Mouse (Mus musculus) ES-Bruce4 (cell line): ENCODE data around the gene Tmem135. TPM values are rescaled to one million over a fixed set of nuclear protein-coding genes. Genes with fewer than 3 reads are reported as not detected.

ENCODE experiments used
- H3K27ac ChIP-seq: 2 replicates; pipeline ENCODE4 v1.5.1; 2012; ENCODE audit warnings: low read length, inconsistent platforms; ENCODE audit not compliant: insufficient read depth
- H3K27me3 ChIP-seq: 2 replicates; pipeline ENCODE4 v1.6.1; 2012; ENCODE audit warnings: mild to moderate bottlenecking, low read length, inconsistent platforms; ENCODE audit not compliant: control insufficient read depth, poor library complexity, insufficient read depth, severe bottlenecking
- H3K36me3 ChIP-seq: 2 replicates; pipeline ENCODE4 v1.6.1; 2012; ENCODE audit warnings: inconsistent platforms, mild to moderate bottlenecking, low read length, moderate library complexity; ENCODE audit not compliant: control insufficient read depth, poor library complexity, insufficient read depth, severe bottlenecking
- H3K4me1 ChIP-seq: one replicate; pipeline ENCODE4 v1.8.1; 2011; ENCODE audit warnings: low read length; ENCODE audit not compliant: control insufficient read depth, insufficient read depth
- H3K4me3 ChIP-seq: 2 replicates; pipeline ENCODE4 v1.5.1; 2011; ENCODE audit warnings: low read depth, mild to moderate bottlenecking, low read length
- H3K9ac ChIP-seq: 2 replicates; pipeline ENCODE4 v1.6.1; 2012; ENCODE audit warnings: low read depth, mild to moderate bottlenecking, inconsistent platforms; ENCODE audit not compliant: poor library complexity, severe bottlenecking
- H3K9me3 ChIP-seq: replicated peaks from 2 replicates; pipeline ENCODE4 v1.6.1; 2012; ENCODE audit warnings: mild to moderate bottlenecking, low read length, inconsistent platforms; ENCODE audit not compliant: control insufficient read depth, poor library complexity, insufficient read depth, severe bottlenecking
- CTCF ChIP-seq: IDR thresholded peaks from one replicate; pipeline ENCODE4 v1.8.1; 2011; ENCODE audit warnings: low read depth, low read length
- EP300 ChIP-seq: IDR thresholded peaks from 2 replicates; pipeline ENCODE4 v1.6.1; 2011; ENCODE audit warnings: low read depth, low read length; ENCODE audit not compliant: insufficient read depth
- POLR2A ChIP-seq: IDR thresholded peaks from one replicate; pipeline ENCODE4 v1.8.1; 2011; ENCODE audit warnings: low read length; ENCODE audit not compliant: insufficient read depth
- polyA plus RNA-seq: library from polyadenylated mRNA; stranded (reverse); fragments of >200 nt; gene quantifications from 2 replicates; pipeline ENCODE4 v1.2.4, GENCODE M21; 2011; ENCODE audit warnings: low read depth; ENCODE audit not compliant: missing spikeins, insufficient read depth, insufficient read length

The Tmem135 gene
- polyA plus RNA-seq, 1 experiment: 25.7 TPM

DNA sequence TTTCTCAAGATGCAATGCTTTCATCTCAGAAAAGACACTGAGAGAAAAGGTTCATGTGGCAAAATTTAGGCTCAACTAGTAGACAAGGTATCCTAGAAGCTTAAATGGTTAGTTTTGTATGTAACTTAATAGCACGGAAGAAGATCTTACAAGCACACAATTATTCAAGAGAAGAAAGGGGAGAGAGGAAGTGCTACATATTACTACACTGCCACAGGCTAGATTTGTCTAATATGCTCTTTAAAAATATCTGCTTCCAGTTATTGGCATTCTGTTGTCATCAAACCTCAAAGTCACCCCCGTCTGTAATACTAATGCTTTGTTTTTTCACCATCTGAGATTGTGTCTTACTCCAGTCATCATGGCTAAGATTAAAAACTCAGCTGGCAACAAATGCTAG is 167.4 kb downstream of the Tmem135 start:
- H3K36me3 ChIP-seq: no peaks in the 10 kb centered on the region
- TF ChIP-seq CTCF: no peak
- no peak for TF ChIP-seq POLR2A
- no peak for TF ChIP-seq EP300
- H3K4me3 ChIP-seq: no peak overlapping the region
- no peak overlapping the region for H3K9ac ChIP-seq
- H3K9me3 ChIP-seq: no peaks in the 10 kb centered on the region
- no peaks in the 10 kb centered on the region for H3K4me1 ChIP-seq
- no peaks in the 10 kb centered on the region for H3K27me3 ChIP-seq
- no peak overlapping the region for H3K27ac ChIP-seq

DNA sequence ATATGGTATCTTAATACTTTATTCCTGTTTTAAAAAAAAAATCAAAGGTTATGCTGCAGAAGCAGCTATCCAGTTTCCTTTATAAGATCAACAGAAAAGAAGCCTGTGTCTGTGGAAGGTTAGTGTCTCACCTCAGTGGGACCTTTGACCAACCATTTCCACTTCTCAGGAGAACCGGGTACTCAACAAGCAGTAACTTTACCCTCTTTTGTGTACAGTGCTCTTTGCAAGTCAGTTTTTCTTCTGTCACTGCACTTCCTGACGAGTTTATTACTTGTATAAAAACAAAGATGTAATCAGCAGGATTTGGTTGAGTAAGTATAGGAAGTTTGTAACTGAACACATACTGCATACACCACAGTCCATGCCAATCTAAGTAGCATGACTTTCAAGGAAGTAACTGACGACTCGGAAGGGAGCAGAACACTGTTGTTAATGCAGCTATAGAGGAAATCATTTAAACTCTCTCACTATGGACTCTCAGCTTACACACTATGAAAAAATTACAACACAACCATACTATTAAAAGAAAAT is 168.0 kb downstream of the Tmem135 start:
- TF ChIP-seq EP300 (no peak), POLR2A (no peak)
- Histone ChIP-seq H3K27ac (no peak overlapping the region), H3K36me3 (no peaks in the 10 kb centered on the region), H3K4me3 (no peak overlapping the region), H3K9me3 (no peaks in the 10 kb centered on the region), H3K9ac (no peak overlapping the region), H3K27me3 (no peaks in the 10 kb centered on the region), H3K4me1 (no peaks in the 10 kb centered on the region)

DNA sequence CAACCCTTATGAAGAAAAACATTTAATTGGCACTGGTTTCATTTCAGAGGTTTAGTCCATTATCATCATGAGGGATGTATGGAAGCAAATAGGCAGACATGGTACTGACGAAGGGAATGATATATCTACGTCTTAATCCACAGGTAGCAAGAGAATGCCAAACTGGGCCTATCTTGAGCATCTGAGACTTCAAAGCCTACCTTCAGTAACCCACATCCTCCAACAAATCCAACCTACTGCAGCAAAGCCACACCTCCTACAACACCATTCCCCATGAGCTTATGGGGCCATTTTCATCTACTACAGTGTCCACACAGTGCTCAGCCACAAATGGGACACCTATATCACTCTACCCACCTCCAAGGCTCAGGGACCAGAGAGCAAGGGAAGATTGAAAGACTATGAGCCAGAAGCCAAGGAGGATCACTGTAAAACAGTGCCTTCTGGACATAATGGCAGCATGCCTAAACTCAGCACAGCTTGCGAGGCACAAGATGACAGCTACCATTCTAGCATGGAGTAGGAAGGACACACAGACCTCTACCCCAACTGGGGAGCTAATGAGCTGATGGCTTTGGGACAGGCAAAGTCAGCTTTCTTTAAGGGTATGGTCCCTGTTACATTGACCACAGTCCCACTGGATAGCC is 171.4 kb downstream of the Tmem135 start:
- no peak overlapping the region for H3K27ac ChIP-seq
- TF ChIP-seq EP300 (no peak), CTCF (no peak), POLR2A (no peak)
- no peaks in the 10 kb centered on the region for H3K27me3 ChIP-seq
- H3K9ac ChIP-seq: no peak overlapping the region
- H3K9me3 ChIP-seq: no peaks in the 10 kb centered on the region
- no peak overlapping the region for H3K4me3 ChIP-seq
- H3K4me1 ChIP-seq: no peaks in the 10 kb centered on the region
- no peaks in the 10 kb centered on the region for H3K36me3 ChIP-seq

DNA sequence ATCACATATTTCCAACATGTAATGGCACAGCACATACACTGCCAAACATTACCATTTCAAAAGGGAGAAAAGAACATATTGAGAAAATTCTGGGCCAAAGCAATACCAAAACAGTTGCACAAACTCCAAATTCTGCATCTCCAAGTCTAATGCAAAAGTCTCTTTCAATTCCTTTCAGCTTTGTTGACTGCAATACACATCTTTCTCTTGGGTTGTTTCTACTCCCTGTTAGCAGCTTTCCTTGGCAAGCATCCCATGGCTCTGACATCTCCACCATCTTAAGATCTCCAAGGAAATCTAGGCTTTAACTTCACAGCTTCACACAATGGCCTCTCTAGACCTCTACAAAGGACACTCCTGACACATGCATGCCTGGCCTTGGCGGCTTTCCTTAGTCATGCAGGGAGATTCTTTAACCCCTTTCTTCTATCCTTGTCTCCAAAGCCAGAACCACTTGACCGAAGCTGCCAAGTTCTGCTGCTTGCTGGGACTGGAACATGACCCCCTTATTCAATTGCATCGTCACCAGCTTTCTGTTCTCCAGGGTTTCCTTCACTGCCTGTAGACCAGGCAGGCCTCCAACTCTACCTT is 172.7 kb downstream of the Tmem135 start:
- Histone ChIP-seq H3K36me3 (no peaks in the 10 kb centered on the region), H3K27ac (no peak overlapping the region), H3K4me3 (no peak overlapping the region), H3K27me3 (no peaks in the 10 kb centered on the region), H3K9ac (no peak overlapping the region), H3K4me1 (no peaks in the 10 kb centered on the region), H3K9me3 (no peaks in the 10 kb centered on the region)
- no peak for TF ChIP-seq CTCF
- TF ChIP-seq EP300: no peak
- no peak for TF ChIP-seq POLR2A

DNA sequence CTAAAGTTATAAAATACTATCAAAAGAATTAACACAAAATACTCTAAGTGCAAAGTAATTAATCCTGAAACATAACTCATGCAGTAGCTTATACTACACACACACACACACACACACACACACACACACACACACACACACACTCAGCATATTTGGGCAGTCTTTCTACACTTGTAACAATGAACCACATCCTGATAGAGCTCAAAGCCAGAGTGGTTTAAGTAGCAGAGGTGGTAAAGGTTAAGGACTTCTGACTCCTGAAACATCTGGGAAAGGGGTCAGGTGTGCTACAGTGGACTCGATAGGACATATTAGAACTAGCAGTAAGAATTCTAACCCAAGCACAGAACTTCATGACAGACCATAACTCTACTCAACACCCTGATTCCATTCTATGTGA is 181.4 kb downstream of the Tmem135 start:
- TF ChIP-seq EP300: no peak
- TF ChIP-seq CTCF: no peak
- no peak for TF ChIP-seq POLR2A
- H3K27ac ChIP-seq: no peak overlapping the region
- H3K4me1 ChIP-seq: no peaks in the 10 kb centered on the region
- no peak overlapping the region for H3K9ac ChIP-seq
- H3K4me3 ChIP-seq: no peak overlapping the region
- H3K36me3 ChIP-seq: no peaks in the 10 kb centered on the region
- H3K9me3 ChIP-seq: no peaks in the 10 kb centered on the region
- no peaks in the 10 kb centered on the region for H3K27me3 ChIP-seq

DNA sequence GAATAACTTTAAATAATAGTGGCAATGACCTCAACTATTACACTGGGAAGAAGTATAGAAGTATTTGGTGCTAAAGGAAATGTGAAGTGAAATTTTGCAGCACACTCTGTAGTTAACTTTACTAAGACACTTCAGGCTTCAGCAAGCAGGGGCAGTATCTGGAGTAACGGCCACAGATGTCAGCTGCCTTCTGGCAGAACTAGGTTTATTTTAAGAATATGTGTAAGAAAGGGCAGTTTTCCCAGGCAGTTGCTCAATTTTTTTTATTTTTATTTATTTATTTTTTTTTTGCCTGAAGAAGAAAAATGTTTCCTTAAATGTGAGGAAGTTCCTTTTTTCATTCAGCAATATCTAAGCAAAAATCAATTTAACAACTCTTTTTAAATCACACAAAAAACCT is 187.4 kb downstream of the Tmem135 start:
- Histone ChIP-seq H3K27me3 (no peaks in the 10 kb centered on the region), H3K4me1 (no peaks in the 10 kb centered on the region), H3K9ac (no peak overlapping the region), H3K27ac (no peak overlapping the region), H3K9me3 (no peaks in the 10 kb centered on the region), H3K4me3 (no peak overlapping the region), H3K36me3 (no peaks in the 10 kb centered on the region)
- TF ChIP-seq CTCF: no peak
- TF ChIP-seq POLR2A: no peak
- TF ChIP-seq EP300: no peak
